Mouse (Mus musculus) lung, embryonic 14.5 days (tissue): ENCODE measurements around the gene Emsy. TPM values are rescaled to one million over a fixed set of nuclear protein-coding genes. Genes with fewer than 3 reads are reported as not detected.
A peak's percentile ranks its signal among the peaks of the same experiment; 100 is the strongest.

ENCODE experiments used
- ATAC-seq: fragments of 200-750 bp; cut with Nextera tagmentation; 2 replicates; pipeline ENCODE4 v1.8.0; 2017; ENCODE audit warnings: mild to moderate bottlenecking, moderate TSS enrichment, moderate library complexity; ENCODE audit not compliant: insufficient read depth
- DNase-seq: peaks from one replicate; pipeline ENCODE4 v3.0.0-alpha.2; 2015
- H3K27ac ChIP-seq: fragments of 300-500 bp; sonication (generic); 2 replicates; pipeline ENCODE4 v1.5.1; 2014; ENCODE audit warnings: low read depth, mild to moderate bottlenecking, moderate library complexity
- H3K27me3 ChIP-seq: fragments of 300-500 bp; sonication (generic); 2 replicates; pipeline ENCODE4 v1.6.1; 2014; ENCODE audit warnings: low read length, control low read depth; ENCODE audit not compliant: insufficient read depth
- H3K36me3 ChIP-seq: fragments of 300-500 bp; sonication (generic); 2 replicates; pipeline ENCODE4 v1.6.1; 2014; ENCODE audit warnings: control low read depth; ENCODE audit not compliant: insufficient read depth
- H3K4me1 ChIP-seq: fragments of 300-500 bp; sonication (generic); 2 replicates; pipeline ENCODE4 v1.6.1; 2014; ENCODE audit warnings: antibody characterized with exemption, control low read depth; ENCODE audit not compliant: insufficient read depth
- H3K4me2 ChIP-seq: fragments of 300-500 bp; sonication (generic); 2 replicates; pipeline ENCODE4 v1.6.1; 2014; ENCODE audit warnings: mild to moderate bottlenecking
- H3K4me3 ChIP-seq: fragments of 300-500 bp; sonication (generic); 2 replicates; pipeline ENCODE4 v1.5.1; 2014; ENCODE audit warnings: low read depth, low read length
- H3K9ac ChIP-seq: fragments of 300-500 bp; sonication (generic); 2 replicates; pipeline ENCODE4 v1.6.1; 2014
- H3K9me3 ChIP-seq: fragments of 300-500 bp; sonication (generic); 2 replicates; pipeline ENCODE4 v1.6.1; 2016; ENCODE audit warnings: low read depth, low read length, control low read depth
- CTCF ChIP-seq: IDR thresholded peaks from 2 replicates; pipeline ENCODE4 v1.5.1; 2016; ENCODE audit warnings: antibody characterized with exemption, low read depth
- WGBS: fragments of 180-500 bp; shearing (Covaris S2); extraction: QIAGEN DNeasy Blood & Tissue Kit; methylation state at CpG from one replicate; pipeline ENCODE4 v1.1.7; 2014; 5-methylcytosine and 5-hydroxymethylcytosine counted together
- polyA plus RNA-seq: library from polyadenylated mRNA; unstranded; fragments of >200 nt; fragmentation: Nextera tagmentation; extraction: Ambion mirVana; gene quantifications from 2 replicates; pipeline ENCODE4 v1.2.1, GENCODE M21; 2014

Gene Emsy
- polyA plus RNA-seq, 1 experiment from 2014 or later = 45.5 TPM

- Histone ChIP-seq H3K9ac (no peak overlapping the region), H3K27ac (no peak overlapping the region), H3K4me3 (no peak overlapping the region), H3K36me3 (no peaks in the 10 kb centered on the region), H3K4me2 (no peak overlapping the region), H3K4me1 (peaks cover under 1% of the 10 kb centered on the region; the same call in 1 of the 2 replicates), H3K9me3 (no peaks in the 10 kb centered on the region), H3K27me3 (no peaks in the 10 kb centered on the region)
- ATAC-seq (no peak), DNase-seq (no peak)
- 52% methylated on average over 5 of the region's 5 CpGs for WGBS
- TF ChIP-seq CTCF = no peak
These were observed 41.5 kb upstream of the Emsy start for GRCm38 (mm10) chr7:98698041-98698440.

DNA sequence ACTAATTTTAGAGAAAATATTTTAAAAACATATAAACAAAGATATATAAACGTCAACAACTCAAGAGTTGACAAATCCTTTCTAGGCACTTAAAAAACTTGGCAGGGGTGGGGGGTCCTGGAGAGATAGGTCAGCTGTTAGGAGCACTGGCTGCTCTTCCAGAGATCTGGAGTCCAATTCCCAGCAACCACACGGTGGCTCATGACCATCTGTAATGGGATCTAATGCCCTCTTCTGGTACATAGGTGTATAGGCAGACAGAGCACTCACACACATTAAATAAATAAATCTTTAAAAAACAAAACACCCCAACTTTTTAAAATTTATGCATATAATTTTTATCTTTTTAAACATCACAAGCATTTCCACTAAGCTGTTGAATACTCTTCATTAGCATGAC is 40.9 kb upstream of the Emsy start:
- no peak for ATAC-seq

DNA sequence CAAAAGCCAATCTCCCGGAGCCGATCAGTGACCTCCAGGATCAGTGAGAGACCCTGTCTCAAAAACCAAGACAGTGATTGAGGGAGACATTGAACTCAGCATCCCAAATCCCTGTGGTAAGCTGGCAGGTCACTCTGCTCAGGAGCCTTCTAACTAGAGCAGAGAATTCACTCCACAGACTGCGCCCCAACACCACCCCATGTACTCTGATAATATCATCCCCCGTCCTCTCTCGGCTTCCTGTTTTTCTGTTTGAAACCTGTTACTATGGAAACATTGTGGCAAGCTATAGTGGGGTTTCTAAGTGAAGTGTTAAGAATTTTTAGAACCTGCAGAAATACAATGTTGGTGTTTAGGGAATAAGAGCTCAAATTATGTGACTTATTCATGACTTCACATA is 37.5 kb upstream of the Emsy start:
- no peak for DNase-seq
- no peak overlapping the region for H3K9ac ChIP-seq
- no peak for ATAC-seq
- peaks cover 2% of the 10 kb centered on the region; the same call in 1 of the 2 replicates for H3K4me1 ChIP-seq
- H3K4me2 ChIP-seq = no peak overlapping the region
- WGBS = 61% methylated on average over 5 of the region's 5 CpGs
- no peaks in the 10 kb centered on the region for H3K27me3 ChIP-seq
- H3K36me3 ChIP-seq = no peaks in the 10 kb centered on the region
- H3K4me3 ChIP-seq = no peak overlapping the region
- no peaks in the 10 kb centered on the region for H3K9me3 ChIP-seq
- H3K27ac ChIP-seq = no peak overlapping the region
- no peak for TF ChIP-seq CTCF

More for the DNA sequence above, 40.9 kb upstream of the Emsy start:
- Histone ChIP-seq H3K36me3 (no peaks in the 10 kb centered on the region), H3K4me3 (no peak overlapping the region), H3K9ac (no peak overlapping the region), H3K4me1 (peaks cover 2% of the 10 kb centered on the region; the same call in 1 of the 2 replicates), H3K27ac (no peak overlapping the region), H3K9me3 (no peaks in the 10 kb centered on the region), H3K27me3 (no peaks in the 10 kb centered on the region), H3K4me2 (no peak overlapping the region)
- peak; percentile 70 for TF ChIP-seq CTCF
- DNase-seq = peak; percentile 70
- 9% methylated on average over 2 of the region's 2 CpGs for WGBS

DNA sequence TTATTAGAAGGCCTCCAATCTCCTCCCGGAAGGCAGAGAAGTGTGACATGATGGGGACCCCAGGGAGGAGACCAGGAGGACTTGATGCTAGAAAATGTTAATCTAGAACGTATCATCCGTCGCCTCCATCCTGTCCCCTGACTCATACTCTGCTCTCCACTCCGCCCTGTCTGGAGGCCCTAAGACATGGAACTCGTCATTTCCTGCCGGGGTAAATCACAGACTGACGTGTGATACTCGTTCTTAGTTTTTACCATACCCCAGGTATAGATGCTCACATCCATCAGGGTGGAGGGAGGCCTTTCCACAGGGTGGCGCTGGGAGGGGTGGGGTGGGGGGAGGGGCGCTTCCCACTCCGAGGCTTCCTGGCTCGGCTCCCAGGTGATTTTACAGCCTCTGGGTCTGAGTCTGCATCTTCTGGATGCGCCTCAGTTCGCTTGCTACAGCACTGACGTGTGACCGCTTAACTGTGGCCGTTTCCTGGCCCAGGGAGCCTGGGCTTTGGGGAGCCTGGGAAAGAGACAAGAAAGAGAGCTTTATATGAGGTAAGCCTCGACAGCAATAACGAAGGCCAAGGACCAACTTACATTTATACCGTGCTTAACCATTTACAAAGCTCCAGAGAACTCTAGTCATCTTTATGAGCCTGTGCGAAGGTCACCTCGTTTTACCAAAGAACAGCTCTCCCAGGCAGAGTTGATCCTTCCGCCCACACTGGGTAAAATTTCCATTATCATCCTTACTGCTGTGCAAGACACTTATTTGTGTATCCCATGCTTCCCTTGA is 36.4 kb upstream of the Emsy start:
- H3K4me2 ChIP-seq = peak overlapping the region; percentile 31; the same call in 1 of the 2 replicates
- no peak overlapping the region for H3K27ac ChIP-seq
- no peak for TF ChIP-seq CTCF
- H3K4me1 ChIP-seq = peaks cover 2% of the 10 kb centered on the region; the same call in 1 of the 2 replicates
- no peak overlapping the region for H3K4me3 ChIP-seq
- DNase-seq = peak; percentile 50
- 34% methylated on average over 24 of the region's 24 CpGs for WGBS
- no peaks in the 10 kb centered on the region for H3K27me3 ChIP-seq
- no peaks in the 10 kb centered on the region for H3K9me3 ChIP-seq
- no peaks in the 10 kb centered on the region for H3K36me3 ChIP-seq
- ATAC-seq = peak; percentile 66; the same call in 1 of the 2 replicates
- no peak overlapping the region for H3K9ac ChIP-seq

DNA sequence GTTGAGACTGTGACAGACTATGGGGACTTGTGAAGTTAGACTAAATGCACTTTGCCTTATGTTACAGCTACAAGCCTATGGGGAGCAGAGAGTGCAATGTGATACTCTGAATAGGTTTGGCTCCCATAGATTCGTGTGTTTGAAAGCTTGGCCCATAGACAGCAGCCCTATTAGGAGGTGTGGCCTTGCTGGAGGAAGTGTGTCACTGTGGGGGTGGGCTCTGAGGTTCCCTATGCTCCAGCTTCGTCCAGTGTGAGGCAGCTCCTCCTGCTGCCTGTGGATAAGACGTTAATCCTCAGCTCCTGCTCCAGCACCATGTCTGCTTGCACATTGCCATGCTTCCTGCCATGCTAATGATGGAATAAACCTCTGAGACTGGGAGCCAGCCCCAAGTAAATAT is 34.2 kb upstream of the Emsy start:
- H3K9ac ChIP-seq = no peak overlapping the region
- WGBS = 3% methylated on average over 3 of the region's 3 CpGs
- 0 out of 2 replicates have a peak, but pooled peaks have one; percentile 11 for TF ChIP-seq CTCF
- H3K36me3 ChIP-seq = no peaks in the 10 kb centered on the region
- H3K27me3 ChIP-seq = no peaks in the 10 kb centered on the region
- ATAC-seq (peak; percentile 74; the same call in 1 of the 2 replicates), DNase-seq (peak; percentile 47)
- H3K4me2 ChIP-seq = no peak overlapping the region
- no peak overlapping the region for H3K27ac ChIP-seq
- no peaks in the 10 kb centered on the region for H3K9me3 ChIP-seq
- H3K4me1 ChIP-seq = peaks cover 2% of the 10 kb centered on the region; the same call in 1 of the 2 replicates
- H3K4me3 ChIP-seq = no peak overlapping the region

GRCm38 (mm10) chr7:98690126-98690525 is 33.5 kb upstream of the Emsy start:
- H3K4me3 ChIP-seq = no peak overlapping the region

GRCm38 (mm10) chr7:98685895-98686294 is 29.3 kb upstream of the Emsy start:
- Histone ChIP-seq H3K4me2 (peak overlapping the region; percentile 39), H3K27ac (no peak overlapping the region), H3K9me3 (no peaks in the 10 kb centered on the region), H3K9ac (no peak overlapping the region), H3K4me3 (no peak overlapping the region), H3K4me1 (no peaks in the 10 kb centered on the region), H3K36me3 (no peaks in the 10 kb centered on the region), H3K27me3 (no peaks in the 10 kb centered on the region)
- 15% methylated on average over 13 of the region's 13 CpGs for WGBS
- TF ChIP-seq CTCF = peak; percentile 71
- ATAC-seq = peak; percentile 92
- peak; percentile 83 for DNase-seq

More at GRCm38 (mm10) chr7:98690126-98690525, 33.5 kb upstream of the Emsy start:
- no peak overlapping the region for H3K27ac ChIP-seq
- ATAC-seq (no peak), DNase-seq (no peak)
- no peaks in the 10 kb centered on the region for H3K36me3 ChIP-seq
- H3K27me3 ChIP-seq = no peaks in the 10 kb centered on the region
- H3K9me3 ChIP-seq = no peaks in the 10 kb centered on the region
- no peak overlapping the region for H3K9ac ChIP-seq
- H3K4me2 ChIP-seq = no peak overlapping the region
- peaks cover 2% of the 10 kb centered on the region; the same call in 1 of the 2 replicates for H3K4me1 ChIP-seq
- TF ChIP-seq CTCF = no peak
- WGBS = 76% methylated on average over 1 of the region's 1 CpGs
